Mouse (Mus musculus): ENCODE data around the gene Creb3l4.

GRCm38 (mm10) chr3:90272170-90272569 is 28.9 kb upstream of the Creb3l4 start:
- TF ChIP-seq POLR2A (IDR thresholded peaks at IDR 0.05; ENCODE audit: insufficient read depth, low read depth, low read length) (no peak), EP300 (IDR thresholded peaks at IDR 0.05; ENCODE audit: insufficient read depth, low read depth, low read length) (no peak)

All from heart, adult 2 months (tissue).